Mouse (Mus musculus) neural tube, embryonic 12.5 days (tissue): ENCODE data around the gene Zfp661. TPM values are rescaled to one million over a fixed set of nuclear protein-coding genes. Genes with fewer than 3 reads are reported as not detected.

Experiments used
- ATAC-seq: fragments of 200-750 bp; cut with Nextera tagmentation; 2 replicates; pipeline ENCODE4 v1.8.0; 2017; ENCODE audit warnings: low read depth, mild to moderate bottlenecking, moderate TSS enrichment, moderate library complexity; ENCODE audit not compliant: low FRiP score
- H3K27ac ChIP-seq: fragments of 300-500 bp; sonication (generic); 2 replicates; pipeline ENCODE4 v1.5.1; 2016
- H3K27me3 ChIP-seq: fragments of 300-500 bp; sonication (generic); replicated peaks from 2 replicates; pipeline ENCODE4 v1.6.1; 2016; ENCODE audit warnings: mild to moderate bottlenecking
- H3K36me3 ChIP-seq: fragments of 300-500 bp; sonication (generic); 2 replicates; pipeline ENCODE4 v1.6.1; 2016; ENCODE audit warnings: mild to moderate bottlenecking
- H3K4me1 ChIP-seq: fragments of 300-500 bp; sonication (generic); 2 replicates; pipeline ENCODE4 v1.6.1; 2016
- H3K4me2 ChIP-seq: fragments of 300-500 bp; sonication (generic); replicated peaks from 2 replicates; pipeline ENCODE4 v1.6.1; 2016; ENCODE audit warnings: mild to moderate bottlenecking
- H3K4me3 ChIP-seq: fragments of 300-500 bp; sonication (generic); 2 replicates; pipeline ENCODE4 v1.5.1; 2016
- H3K9ac ChIP-seq: fragments of 300-500 bp; sonication (generic); 2 replicates; pipeline ENCODE4 v1.6.1; 2016; ENCODE audit warnings: mild to moderate bottlenecking
- H3K9me3 ChIP-seq: fragments of 300-500 bp; sonication (generic); 2 replicates; pipeline ENCODE4 v1.6.1; 2016; ENCODE audit warnings: mild to moderate bottlenecking
- WGBS: fragments of 180-500 bp; shearing (Covaris S2); methylation state at CpG from one replicate; pipeline ENCODE4 v1.1.7; 2016; 5-methylcytosine and 5-hydroxymethylcytosine counted together
- polyA plus RNA-seq: library from polyadenylated mRNA; unstranded; fragments of >200 nt; fragmentation: Nextera tagmentation; extraction: Ambion mirVana; gene quantifications from 2 replicates; pipeline ENCODE4 v1.2.1, GENCODE M21; 2016

Gene Zfp661
- polyA plus RNA-seq, 1 experiment from 2014 or later = 8.6 TPM

- H3K9me3 ChIP-seq = no peaks in the 10 kb centered on the region
- H3K27me3 ChIP-seq = no peaks in the 10 kb centered on the region; the same call in 1 of the 2 replicates
- H3K36me3 ChIP-seq = no peaks in the 10 kb centered on the region
- no peak overlapping the region for H3K9ac ChIP-seq
- WGBS = 74% methylated on average over 5 of the region's 5 CpGs
- no peak overlapping the region for H3K4me2 ChIP-seq
- no peak for ATAC-seq
- no peak overlapping the region for H3K4me3 ChIP-seq
- H3K27ac ChIP-seq = no peak overlapping the region
- no peaks in the 10 kb centered on the region for H3K4me1 ChIP-seq
These were observed 38.4 kb downstream of the Zfp661 start for GRCm38 (mm10) chr2:127548342-127549074.

- ATAC-seq = no peak
- Histone ChIP-seq H3K36me3 (no peaks in the 10 kb centered on the region), H3K4me2 (no peak overlapping the region), H3K27me3 (peaks cover 46% of the 10 kb centered on the region), H3K9ac (no peak overlapping the region), H3K4me3 (no peak overlapping the region), H3K9me3 (no peaks in the 10 kb centered on the region), H3K4me1 (peaks cover 6% of the 10 kb centered on the region; the same call in 1 of the 2 replicates), H3K27ac (no peak overlapping the region)
- 82% methylated on average over 2 of the region's 2 CpGs for WGBS
These were observed 45.2 kb downstream of the Zfp661 start for GRCm38 (mm10) chr2:127541697-127542096.

GRCm38 (mm10) chr2:127541185-127541584 lies 45.7 kb downstream of the Zfp661 start, which contains the start of gene Prom2:
TSS of gene Prom2 (minus strand) at chr2:127541467.
- Histone ChIP-seq H3K4me1 (peaks cover 6% of the 10 kb centered on the region; the same call in 1 of the 2 replicates), H3K4me3 (0 out of 2 replicates have a peak within 1 kb of the TSS, but pooled peaks have one; percentile 9), H3K36me3 (no peaks in the 10 kb centered on the region), H3K27ac (no peak within 1 kb of the TSS), H3K4me2 (peak within 1 kb of the TSS; percentile 41), H3K9me3 (no peaks in the 10 kb centered on the region), H3K9ac (no peak within 1 kb of the TSS), H3K27me3 (peaks cover 46% of the 10 kb centered on the region)
- WGBS = 4% methylated on average over 29 of the region's 29 CpGs
- no peak; the same call in 1 of the 2 replicates for ATAC-seq

- Histone ChIP-seq H3K27me3 (peaks cover 49% of the 10 kb centered on the region), H3K4me2 (no peak overlapping the region), H3K9ac (no peak overlapping the region), H3K4me1 (peaks cover 6% of the 10 kb centered on the region; the same call in 1 of the 2 replicates), H3K4me3 (no peak overlapping the region), H3K27ac (no peak overlapping the region), H3K9me3 (no peaks in the 10 kb centered on the region), H3K36me3 (no peaks in the 10 kb centered on the region)
- 31% methylated on average over 4 of the region's 4 CpGs for WGBS
- no peak for ATAC-seq
These were observed 47.4 kb downstream of the Zfp661 start for GRCm38 (mm10) chr2:127539494-127539893.

- H3K9ac ChIP-seq = no peak overlapping the region
- ATAC-seq = no peak
- H3K4me2 ChIP-seq = no peak overlapping the region
- H3K4me1 ChIP-seq = peaks cover 6% of the 10 kb centered on the region; the same call in 1 of the 2 replicates
- H3K4me3 ChIP-seq = no peak overlapping the region
- 72% methylated on average over 3 of the region's 3 CpGs for WGBS
- no peaks in the 10 kb centered on the region for H3K9me3 ChIP-seq
- H3K27ac ChIP-seq = no peak overlapping the region
- H3K36me3 ChIP-seq = no peaks in the 10 kb centered on the region
- peaks cover 46% of the 10 kb centered on the region for H3K27me3 ChIP-seq
These were observed 49.3 kb downstream of the Zfp661 start for GRCm38 (mm10) chr2:127537548-127537947.

GRCm38 (mm10) chr2:127535363-127535762 lies 51.5 kb downstream of the Zfp661 start:
- Histone ChIP-seq H3K4me3 (no peak overlapping the region), H3K27me3 (peaks cover 24% of the 10 kb centered on the region), H3K4me1 (no peaks in the 10 kb centered on the region), H3K4me2 (no peak overlapping the region), H3K9me3 (no peaks in the 10 kb centered on the region), H3K9ac (no peak overlapping the region), H3K27ac (no peak overlapping the region), H3K36me3 (no peaks in the 10 kb centered on the region)
- no peak for ATAC-seq
- WGBS = 85% methylated on average over 9 of the region's 9 CpGs

- no peak overlapping the region for H3K4me3 ChIP-seq
- H3K9me3 ChIP-seq = no peaks in the 10 kb centered on the region
- H3K4me2 ChIP-seq = no peak overlapping the region
- no peak for ATAC-seq
- H3K36me3 ChIP-seq = no peaks in the 10 kb centered on the region
- no peak overlapping the region for H3K27ac ChIP-seq
- WGBS = 17% methylated on average over 9 of the region's 9 CpGs
- H3K9ac ChIP-seq = no peak overlapping the region
- peaks cover 5% of the 10 kb centered on the region; the same call in 1 of the 2 replicates for H3K27me3 ChIP-seq
- H3K4me1 ChIP-seq = no peaks in the 10 kb centered on the region
These were observed 54.5 kb downstream of the Zfp661 start for GRCm38 (mm10) chr2:127532379-127532778.

GRCm38 (mm10) chr2:127531592-127531991 lies 55.3 kb downstream of the Zfp661 start:
- no peaks in the 10 kb centered on the region for H3K36me3 ChIP-seq
- 81% methylated on average over 2 of the region's 2 CpGs for WGBS

GRCm38 (mm10) chr2:127530418-127530817 lies 56.5 kb downstream of the Zfp661 start:
- H3K27me3 ChIP-seq = peaks cover 5% of the 10 kb centered on the region; the same call in 1 of the 2 replicates
- no peak overlapping the region for H3K9ac ChIP-seq
- H3K27ac ChIP-seq = no peak overlapping the region
- no peak overlapping the region for H3K4me2 ChIP-seq
- 76% methylated on average over 3 of the region's 3 CpGs for WGBS
- ATAC-seq = no peak
- no peaks in the 10 kb centered on the region for H3K9me3 ChIP-seq
- H3K36me3 ChIP-seq = no peaks in the 10 kb centered on the region
- no peaks in the 10 kb centered on the region for H3K4me1 ChIP-seq
- no peak overlapping the region for H3K4me3 ChIP-seq

More at GRCm38 (mm10) chr2:127531592-127531991, 55.3 kb downstream of the Zfp661 start:
- Histone ChIP-seq H3K27me3 (peaks cover 5% of the 10 kb centered on the region; the same call in 1 of the 2 replicates), H3K9me3 (no peaks in the 10 kb centered on the region), H3K27ac (no peak overlapping the region), H3K9ac (no peak overlapping the region), H3K4me3 (no peak overlapping the region), H3K4me1 (no peaks in the 10 kb centered on the region), H3K4me2 (no peak overlapping the region)
- no peak for ATAC-seq

- no peak for ATAC-seq
These were observed 61.7 kb downstream of the Zfp661 start for GRCm38 (mm10) chr2:127525004-127525775.

More at GRCm38 (mm10) chr2:127525004-127525775, 61.7 kb downstream of the Zfp661 start:
- Histone ChIP-seq H3K4me2 (no peak overlapping the region), H3K4me3 (no peak overlapping the region), H3K9me3 (no peaks in the 10 kb centered on the region), H3K4me1 (peaks cover 21% of the 10 kb centered on the region), H3K27me3 (no peaks in the 10 kb centered on the region; the same call in 1 of the 2 replicates), H3K9ac (no peak overlapping the region), H3K27ac (no peak overlapping the region), H3K36me3 (no peaks in the 10 kb centered on the region)
- 80% methylated on average over 3 of the region's 3 CpGs for WGBS
